Mouse (Mus musculus): ENCODE measurements around the gene Nid1.
"Not testable (repeated sequence)": the region's sequence is repeated elsewhere in the genome, so short reads cannot be mapped to it uniquely, and the experiment has no call there.

GRCm38 (mm10) chr13:13402818-13403217 is 34.5 kb upstream of the Nid1 start:
- TF ChIP-seq CTCF (IDR thresholded peaks at IDR 0.05; ENCODE audit: low read depth, low read length); POLR2A (IDR thresholded peaks at IDR 0.05; ENCODE audit: borderline replicate concordance, low read depth, low read length): not testable (repeated sequence)

Measured in bone marrow macrophage, adult 2 months (primary cell).